Comparison of ENCODE assay signal across 9 mouse cellular contexts in the genomic region with DNA sequence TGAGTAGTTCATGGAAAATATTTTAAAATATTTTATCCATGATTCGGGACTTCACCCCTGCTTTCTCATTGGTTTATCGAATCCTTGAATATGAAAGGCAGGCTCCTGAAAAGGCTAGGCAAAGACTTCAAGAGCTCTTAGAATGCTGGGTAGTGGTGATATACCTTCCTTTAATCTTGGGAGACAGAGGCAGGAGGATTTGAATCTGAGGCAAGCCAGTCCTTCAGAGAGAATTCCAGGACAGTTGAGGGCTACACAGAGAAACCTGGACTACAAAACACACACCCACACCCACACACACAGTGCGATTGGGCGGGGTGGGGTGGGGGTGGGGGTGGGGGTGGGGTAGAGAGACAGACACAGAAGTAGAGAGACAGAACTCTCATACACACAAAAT. TPM values are rescaled to one million over a fixed set of nuclear protein-coding genes. Genes with fewer than 3 reads are reported as not detected.
DNase-seq lines count a peak whose midpoint lies in the region; ATAC-seq and TF ChIP-seq lines count a peak whose summit lies in the region.
"Had no signal": no experiment of that assay in that cellular context is flagged by ENCODE, and none has a peak within 500 bp of the region (broad histone marks: within the 10 kb centered on the region; RNA-seq: fewer than 3 reads in every experiment).

No protein-coding gene starts in this region.

- peak overlapping the region; percentile 99 for H3K27ac ChIP-seq in heart, embryonic 16.5 days (ENCODE audit: low read length)
- peak overlapping the region; percentile 99 for H3K27ac ChIP-seq in forebrain, embryonic 11.5 days (ENCODE audit: low read depth, low read length)
- peak overlapping the region; percentile 100 for H3K27ac ChIP-seq in liver, embryonic 14.5 days

- H3K4me3 ChIP-seq in heart, embryonic 16.5 days (ENCODE audit: low read length): no peak overlapping the region
- no peak overlapping the region; the same call in 1 of the 2 replicates for H3K4me3 ChIP-seq in forebrain, embryonic 11.5 days (ENCODE audit: low read depth, low read length)
- peak overlapping the region in 1 of 2 experiments; percentile 61; a peak in 2 of 4 replicates for H3K4me3 ChIP-seq in liver, embryonic 14.5 days (ENCODE audit: insufficient read depth in 1 of 2, low read depth in 2 of 2, low read length in 2 of 2)

- no peak for TF ChIP-seq CTCF in liver, embryonic 14.5 days (IDR thresholded peaks at IDR 0.05; ENCODE audit: low read depth)

- H3K4me1 ChIP-seq in heart, embryonic 16.5 days (ENCODE audit: control insufficient read depth, insufficient read depth, low read length): peaks cover 14% of the 10 kb centered on the region
- H3K4me1 ChIP-seq in forebrain, embryonic 11.5 days (replicated peaks; ENCODE audit: control insufficient read depth, insufficient read depth, low read length): no peaks in the 10 kb centered on the region; the same call in 1 of the 2 replicates
- H3K4me1 ChIP-seq in liver, embryonic 14.5 days (replicated peaks; ENCODE audit: control insufficient read depth in 2 of 2, insufficient read depth in 2 of 2, low read length in 1 of 2): peaks cover 20 to 28% of the 10 kb centered on the region in 2 experiments

- no peaks in the 10 kb centered on the region for H3K27me3 ChIP-seq in heart, embryonic 16.5 days (ENCODE audit: control insufficient read depth, insufficient read depth, low read length)
- no peaks in the 10 kb centered on the region for H3K27me3 ChIP-seq in forebrain, embryonic 11.5 days (ENCODE audit: control insufficient read depth, insufficient read depth, low read length)
- H3K27me3 ChIP-seq in liver, embryonic 14.5 days (ENCODE audit: control insufficient read depth, insufficient read depth, low read length): no peaks in the 10 kb centered on the region
- H3K27me3 ChIP-seq: Patski had no signal

- no peaks in the 10 kb centered on the region for H3K9me3 ChIP-seq in heart, embryonic 16.5 days (replicated peaks; ENCODE audit: control insufficient read depth, low read length)
- H3K9me3 ChIP-seq in forebrain, embryonic 11.5 days (ENCODE audit: control insufficient read depth, low read length): no peaks in the 10 kb centered on the region
- no peaks in the 10 kb centered on the region for H3K9me3 ChIP-seq in liver, embryonic 14.5 days (ENCODE audit: control insufficient read depth, low read length)

- intact Hi-C loops in heart, postnatal 10 days (cut with DNase I): loop anchor here (5.0 to 10.0 kb wide), 3 partner anchors 213 to 1923 kb away; a partner anchor contains a TSS

- TF ChIP-seq EP300 in liver, embryonic 14.5 days (IDR thresholded peaks at IDR 0.05; ENCODE audit: low read depth): no peak

- no peak for ATAC-seq in heart, embryonic 16.5 days (replicated peaks; ENCODE audit: extremely low read depth, insufficient read depth, low FRiP score)
- ATAC-seq in forebrain, embryonic 11.5 days (replicated peaks; ENCODE audit: low FRiP score): no peak
- ATAC-seq in liver, embryonic 14.5 days (ENCODE audit: insufficient read depth): no peak
- ATAC-seq: Patski had no signal

- no peak for DNase-seq in heart, postnatal 10 days
- DNase-seq in ES-CJ7 (ENCODE audit: low read depth, low spot score): peak; percentile 86
- no peak for DNase-seq in forebrain, embryonic 11.5 days (ENCODE audit: low spot score)
- peak in 1 of 3 experiments; percentile 66 for DNase-seq in liver, embryonic 14.5 days (ENCODE audit: low read depth in 3 of 3, low spot score in 3 of 3)
- no peak for DNase-seq in cerebellum, postnatal 4 days (ENCODE audit: low spot score in 2 of 2)
- DNase-seq in layer of hippocampus, adult 18-20 months (ENCODE audit: low spot score in 2 of 2): no peak
- DNase-seq in adrenal gland, postnatal 10 days: no peak

- H3K9ac ChIP-seq in heart, embryonic 16.5 days (ENCODE audit: low read length): peak overlapping the region; percentile 71
- H3K9ac ChIP-seq in forebrain, embryonic 11.5 days (ENCODE audit: low read length): peak overlapping the region; percentile 72
- peak overlapping the region; percentile 98 for H3K9ac ChIP-seq in liver, embryonic 14.5 days (replicated peaks)

- H3K36me3 ChIP-seq in heart, embryonic 16.5 days (ENCODE audit: control insufficient read depth, insufficient read depth): no peaks in the 10 kb centered on the region
- no peaks in the 10 kb centered on the region for H3K36me3 ChIP-seq in forebrain, embryonic 11.5 days (ENCODE audit: control insufficient read depth, insufficient read depth, low read length)
- no peaks in the 10 kb centered on the region for H3K36me3 ChIP-seq in liver, embryonic 14.5 days (replicated peaks; ENCODE audit: control insufficient read depth, insufficient read depth, low read depth)

- H3K4me2 ChIP-seq in heart, embryonic 16.5 days (ENCODE audit: low read depth, low read length): peak overlapping the region; percentile 77
- H3K4me2 ChIP-seq in forebrain, embryonic 11.5 days (ENCODE audit: low read depth, low read length, severe bottlenecking): peak overlapping the region; percentile 35; the same call in 1 of the 2 replicates
- H3K4me2 ChIP-seq in liver, embryonic 14.5 days (ENCODE audit: low read depth): peak overlapping the region; percentile 89

- 16% methylated on average over 4 of the region's 4 CpGs for WGBS in heart, embryonic 16.5 days
- WGBS in forebrain, embryonic 11.5 days: 6% methylated on average over 4 of the region's 4 CpGs
- 7% methylated on average over 4 of the region's 4 CpGs for WGBS in liver, embryonic 14.5 days (ENCODE audit: insufficient replicate concordance)

RNA-seq across cellular contexts. Expression of a gene that starts 1.4 kb away (rescaled TPM):
- polyA plus RNA-seq in heart, embryonic 16.5 days (2015; fragmentation: Nextera tagmentation; extraction: Ambion mirVana): 0.98 and 2.2 TPM in 2 replicates
- 100 to 1,000 TPM; 105 to 106 TPM for total RNA-seq in heart, postnatal 10 days (2021)
- 2.6 and 3.4 TPM in 2 replicates for polyA plus RNA-seq in forebrain, embryonic 11.5 days (2014; fragmentation: Nextera tagmentation; extraction: Ambion mirVana)
- 20.0 and 34.0 TPM in 2 replicates for polyA plus RNA-seq in liver, embryonic 14.5 days (2012; rRNA removed)
- polyA plus RNA-seq in liver, embryonic 14.5 days (2014; fragmentation: Nextera tagmentation; extraction: Ambion mirVana): 2.6 and 3.5 TPM in 2 replicates
- 10 to 100 TPM; 15.7 to 19.5 TPM for total RNA-seq in layer of hippocampus, adult 18-20 months (2021)
- total RNA-seq in adrenal gland, postnatal 10 days (2021): 100 to 1,000 TPM; 173 to 206 TPM

RNA-seq across cellular contexts. Expression of a gene that starts 2.5 kb away (rescaled TPM):
- 3.0 and 3.8 TPM in 2 replicates for polyA plus RNA-seq in heart, embryonic 16.5 days (2015; fragmentation: Nextera tagmentation; extraction: Ambion mirVana)
- 100 to 1,000 TPM in 1 of 2 experiments, 10 to 100 TPM in 1; 84.0 to 101 TPM for total RNA-seq in heart, postnatal 10 days (2021)
- polyA plus RNA-seq in forebrain, embryonic 11.5 days (2014; fragmentation: Nextera tagmentation; extraction: Ambion mirVana): 8.7 and 10.6 TPM in 2 replicates
- 48.5 and 88.2 TPM in 2 replicates for polyA plus RNA-seq in liver, embryonic 14.5 days (2012; rRNA removed)
- polyA plus RNA-seq in liver, embryonic 14.5 days (2014; fragmentation: Nextera tagmentation; extraction: Ambion mirVana): 3.6 and 5.7 TPM in 2 replicates
- total RNA-seq in layer of hippocampus, adult 18-20 months (2021): under 1 TPM; 0.62 to 0.63 TPM
- total RNA-seq in adrenal gland, postnatal 10 days (2021): 100 to 1,000 TPM; 127 to 144 TPM

RNA-seq across cellular contexts. Expression of a gene that starts 3.0 kb away (rescaled TPM):
- polyA plus RNA-seq in heart, embryonic 16.5 days (2015; fragmentation: Nextera tagmentation; extraction: Ambion mirVana): 17.0 and 20.0 TPM in 2 replicates
- total RNA-seq in heart, postnatal 10 days (2021): 100 to 1,000 TPM; 166 to 169 TPM
- 59.7 and 63.1 TPM in 2 replicates for polyA plus RNA-seq in forebrain, embryonic 11.5 days (2014; fragmentation: Nextera tagmentation; extraction: Ambion mirVana)
- 45.2 and 45.3 TPM in 2 replicates for polyA plus RNA-seq in liver, embryonic 14.5 days (2012; rRNA removed)
- 70.4 and 74.8 TPM in 2 replicates for polyA plus RNA-seq in liver, embryonic 14.5 days (2014; fragmentation: Nextera tagmentation; extraction: Ambion mirVana)
- 10 to 100 TPM; 28.1 to 35.2 TPM for total RNA-seq in layer of hippocampus, adult 18-20 months (2021)
- total RNA-seq in adrenal gland, postnatal 10 days (2021): 100 to 1,000 TPM; 281 to 334 TPM

RNA-seq across cellular contexts. Expression of a gene that starts 4.2 kb away (rescaled TPM):
- 3.2 and 5.0 TPM in 2 replicates for polyA plus RNA-seq in heart, embryonic 16.5 days (2015; fragmentation: Nextera tagmentation; extraction: Ambion mirVana)
- 100 to 1,000 TPM; 221 to 266 TPM for total RNA-seq in heart, postnatal 10 days (2021)
- 11.7 and 15.4 TPM in 2 replicates for polyA plus RNA-seq in forebrain, embryonic 11.5 days (2014; fragmentation: Nextera tagmentation; extraction: Ambion mirVana)
- 40.0 and 45.7 TPM in 2 replicates for polyA plus RNA-seq in liver, embryonic 14.5 days (2012; rRNA removed)
- polyA plus RNA-seq in liver, embryonic 14.5 days (2014; fragmentation: Nextera tagmentation; extraction: Ambion mirVana): 8.9 and 11.4 TPM in 2 replicates
- 1 to 10 TPM; 7.6 to 9.4 TPM for total RNA-seq in layer of hippocampus, adult 18-20 months (2021)
- 100 to 1,000 TPM; 390 to 424 TPM for total RNA-seq in adrenal gland, postnatal 10 days (2021)

RNA-seq across cellular contexts. Expression of a gene that starts 8.9 kb away (rescaled TPM):
- polyA plus RNA-seq in heart, embryonic 16.5 days (2015; fragmentation: Nextera tagmentation; extraction: Ambion mirVana): 1.2 and 1.5 TPM in 2 replicates
- total RNA-seq in heart, postnatal 10 days (2021): 100 to 1,000 TPM; 130 to 151 TPM
- 4.7 and 5.9 TPM in 2 replicates for polyA plus RNA-seq in forebrain, embryonic 11.5 days (2014; fragmentation: Nextera tagmentation; extraction: Ambion mirVana)
- polyA plus RNA-seq in liver, embryonic 14.5 days (2012; rRNA removed): 9.2 and 21.6 TPM in 2 replicates
- 4.5 and 5.1 TPM in 2 replicates for polyA plus RNA-seq in liver, embryonic 14.5 days (2014; fragmentation: Nextera tagmentation; extraction: Ambion mirVana)
- total RNA-seq in layer of hippocampus, adult 18-20 months (2021): 10 to 100 TPM; 73.0 to 74.7 TPM
- total RNA-seq in adrenal gland, postnatal 10 days (2021): 100 to 1,000 TPM; 282 to 291 TPM

Comparison
In these comparisons a context has a peak if more than half of its experiments do, and no peak if none do; other contexts are left out.
1. H3K4me2 ChIP-seq: peak in every context shown above with its lines; median percentile 89 in liver, embryonic 14.5 days; 77 in heart, embryonic 16.5 days; 35 in forebrain, embryonic 11.5 days.
2. RNA of a gene that starts 1.4 kb away (total RNA-seq): 173 to 206 TPM in adrenal gland, postnatal 10 days and 105 to 106 TPM in heart, postnatal 10 days; 15.7 to 19.5 TPM in layer of hippocampus, adult 18-20 months; every median in the first group is over 4 times any median in the second.
3. RNA of a gene that starts 2.5 kb away (total RNA-seq): 127 to 144 TPM in adrenal gland, postnatal 10 days and 84.0 to 101 TPM in heart, postnatal 10 days; 0.62 to 0.63 TPM in layer of hippocampus, adult 18-20 months; every median in the first group is over 10 times any median in the second.
4. RNA of a gene that starts 3.0 kb away (total RNA-seq): 281 to 334 TPM in adrenal gland, postnatal 10 days and 166 to 169 TPM in heart, postnatal 10 days; 28.1 to 35.2 TPM in layer of hippocampus, adult 18-20 months; every median in the first group is over 4 times any median in the second.
5. Peak in every context shown above with its lines, with median percentiles within 50 percentile points of each other: H3K27ac ChIP-seq and H3K9ac ChIP-seq.